Mouse (Mus musculus): ENCODE measurements around the gene Mindy4. TPM values are rescaled to one million over a fixed set of nuclear protein-coding genes. Genes with fewer than 3 reads are reported as not detected.

The Mindy4 gene
- polyA plus RNA-seq, 1 experiment: 4.9 TPM

GRCm38 (mm10) chr6:55344291-55345016, 141.3 kb downstream of the Mindy4 start:
- H3K27me3 ChIP-seq (ENCODE audit: control insufficient read depth, insufficient read depth, low read length): no peaks in the 10 kb centered on the region
- H3K4me3 ChIP-seq (replicated peaks; ENCODE audit: insufficient read depth, low read depth, low read length): no peak overlapping the region
- TF ChIP-seq CTCF (IDR thresholded peaks at IDR 0.05; ENCODE audit: borderline replicate concordance, insufficient read depth, low read depth, low read length): no peak
- TF ChIP-seq POLR2A (IDR thresholded peaks at IDR 0.05; ENCODE audit: borderline replicate concordance, insufficient read depth, low read length): no peak
- no peaks in the 10 kb centered on the region for H3K4me1 ChIP-seq (ENCODE audit: control insufficient read depth, insufficient read depth, low read length)
- no peak for DNase-seq
- H3K27ac ChIP-seq (ENCODE audit: insufficient read depth, low read length): no peak overlapping the region
- WGBS: 87% methylated on average over 9 of the region's 9 CpGs

DNA sequence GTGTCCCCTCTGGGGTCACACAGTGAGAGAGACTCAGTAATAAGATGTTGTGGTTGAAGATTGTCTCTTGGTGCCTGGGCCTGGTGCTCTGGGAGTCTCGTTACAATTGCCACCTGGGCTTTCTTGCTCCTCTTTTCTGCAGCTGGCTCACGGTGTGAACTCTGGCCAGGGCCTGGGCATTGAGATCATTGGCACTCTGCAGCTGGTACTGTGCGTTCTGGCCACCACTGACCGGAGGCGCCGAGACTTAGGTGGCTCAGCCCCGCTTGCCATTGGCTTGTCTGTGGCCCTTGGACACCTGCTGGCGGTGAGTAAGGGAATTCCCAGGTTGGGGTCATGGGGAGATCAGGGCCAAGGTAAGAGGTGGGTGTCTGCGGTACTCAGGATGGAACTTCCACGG, 142.1 kb downstream of the Mindy4 start:
- Histone ChIP-seq H3K4me3 (replicated peaks; ENCODE audit: insufficient read depth, low read depth, low read length) (no peak overlapping the region), H3K27ac (ENCODE audit: insufficient read depth, low read length) (no peak overlapping the region), H3K27me3 (ENCODE audit: control insufficient read depth, insufficient read depth, low read length) (no peaks in the 10 kb centered on the region), H3K4me1 (ENCODE audit: control insufficient read depth, insufficient read depth, low read length) (no peaks in the 10 kb centered on the region)
- WGBS: 88% methylated on average over 10 of the region's 10 CpGs
- TF ChIP-seq CTCF (IDR thresholded peaks at IDR 0.05; ENCODE audit: borderline replicate concordance, insufficient read depth, low read depth, low read length) (no peak), POLR2A (IDR thresholded peaks at IDR 0.05; ENCODE audit: borderline replicate concordance, insufficient read depth, low read length) (no peak)
- DNase-seq: no peak

- no peak for DNase-seq
- no peak overlapping the region for H3K27ac ChIP-seq (ENCODE audit: insufficient read depth, low read length)
- TF ChIP-seq POLR2A (IDR thresholded peaks at IDR 0.05; ENCODE audit: borderline replicate concordance, insufficient read depth, low read length) (no peak), CTCF (IDR thresholded peaks at IDR 0.05; ENCODE audit: borderline replicate concordance, insufficient read depth, low read depth, low read length) (no peak)
- H3K27me3 ChIP-seq (ENCODE audit: control insufficient read depth, insufficient read depth, low read length): no peaks in the 10 kb centered on the region
- H3K4me1 ChIP-seq (ENCODE audit: control insufficient read depth, insufficient read depth, low read length): no peaks in the 10 kb centered on the region
- WGBS: 91% methylated on average over 7 of the region's 7 CpGs
- no peak overlapping the region for H3K4me3 ChIP-seq (replicated peaks; ENCODE audit: insufficient read depth, low read depth, low read length)
Measured at GRCm38 (mm10) chr6:55346491-55346890, 143.3 kb downstream of the Mindy4 start.

GRCm38 (mm10) chr6:55347711-55348571, 144.8 kb downstream of the Mindy4 start:
- TF ChIP-seq CTCF (IDR thresholded peaks at IDR 0.05; ENCODE audit: borderline replicate concordance, insufficient read depth, low read depth, low read length) (no peak), POLR2A (IDR thresholded peaks at IDR 0.05; ENCODE audit: borderline replicate concordance, insufficient read depth, low read length) (no peak)
- no peak overlapping the region for H3K27ac ChIP-seq (ENCODE audit: insufficient read depth, low read length)
- no peaks in the 10 kb centered on the region for H3K4me1 ChIP-seq (ENCODE audit: control insufficient read depth, insufficient read depth, low read length)
- no peaks in the 10 kb centered on the region for H3K27me3 ChIP-seq (ENCODE audit: control insufficient read depth, insufficient read depth, low read length)
- DNase-seq: no peak
- WGBS: 89% methylated on average over 5 of the region's 5 CpGs
- H3K4me3 ChIP-seq (replicated peaks; ENCODE audit: insufficient read depth, low read depth, low read length): no peak overlapping the region

- no peak overlapping the region for H3K4me3 ChIP-seq (replicated peaks; ENCODE audit: insufficient read depth, low read depth, low read length)
- TF ChIP-seq CTCF (IDR thresholded peaks at IDR 0.05; ENCODE audit: borderline replicate concordance, insufficient read depth, low read depth, low read length): no peak
- no peak for TF ChIP-seq POLR2A (IDR thresholded peaks at IDR 0.05; ENCODE audit: borderline replicate concordance, insufficient read depth, low read length)
- WGBS: 95% methylated on average over 4 of the region's 4 CpGs
- H3K27ac ChIP-seq (ENCODE audit: insufficient read depth, low read length): no peak overlapping the region
- no peaks in the 10 kb centered on the region for H3K27me3 ChIP-seq (ENCODE audit: control insufficient read depth, insufficient read depth, low read length)
- H3K4me1 ChIP-seq (ENCODE audit: control insufficient read depth, insufficient read depth, low read length): no peaks in the 10 kb centered on the region
- DNase-seq: no peak
Measured at GRCm38 (mm10) chr6:55349231-55349630, 146.0 kb downstream of the Mindy4 start.

DNA sequence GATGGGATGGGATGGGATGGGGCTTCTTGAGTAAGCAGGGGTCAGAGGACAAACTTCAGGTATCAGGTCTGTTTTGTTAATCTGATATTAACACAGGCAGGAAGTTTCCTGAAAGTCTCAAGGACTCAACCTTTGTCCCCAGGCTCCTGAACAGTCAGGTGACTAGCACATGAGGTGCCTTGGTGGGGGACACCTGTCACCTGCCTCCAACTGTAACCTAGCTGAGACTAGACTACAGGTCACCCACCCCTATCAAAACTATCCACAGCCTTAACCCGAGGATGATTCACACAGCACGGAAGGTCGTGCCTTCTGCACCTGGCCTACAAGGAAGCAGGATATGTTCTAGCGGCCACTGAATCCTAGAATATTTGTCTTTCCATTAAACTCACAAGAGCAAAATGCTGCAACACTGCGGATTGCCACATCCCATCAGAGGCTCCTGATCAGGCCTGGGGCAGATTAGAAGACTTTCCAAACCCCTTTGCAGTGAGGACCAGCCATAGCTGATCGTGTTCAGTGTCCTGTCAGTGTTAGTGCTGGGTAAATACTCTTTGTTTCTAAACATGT, 147.3 kb downstream of the Mindy4 start:
- TF ChIP-seq CTCF (IDR thresholded peaks at IDR 0.05; ENCODE audit: borderline replicate concordance, insufficient read depth, low read depth, low read length): no peak
- H3K27me3 ChIP-seq (ENCODE audit: control insufficient read depth, insufficient read depth, low read length): no peaks in the 10 kb centered on the region
- H3K4me3 ChIP-seq (replicated peaks; ENCODE audit: insufficient read depth, low read depth, low read length): no peak overlapping the region
- DNase-seq: no peak
- H3K4me1 ChIP-seq (ENCODE audit: control insufficient read depth, insufficient read depth, low read length): no peaks in the 10 kb centered on the region
- no peak overlapping the region for H3K27ac ChIP-seq (ENCODE audit: insufficient read depth, low read length)
- WGBS: 94% methylated on average over 6 of the region's 6 CpGs

- DNase-seq: no peak
- Histone ChIP-seq H3K4me3 (replicated peaks; ENCODE audit: insufficient read depth, low read depth, low read length) (no peak overlapping the region), H3K27ac (ENCODE audit: insufficient read depth, low read length) (no peak overlapping the region), H3K4me1 (ENCODE audit: control insufficient read depth, insufficient read depth, low read length) (no peaks in the 10 kb centered on the region), H3K27me3 (ENCODE audit: control insufficient read depth, insufficient read depth, low read length) (no peaks in the 10 kb centered on the region)
- WGBS: 73% methylated on average over 7 of the region's 7 CpGs
- TF ChIP-seq CTCF (IDR thresholded peaks at IDR 0.05; ENCODE audit: borderline replicate concordance, insufficient read depth, low read depth, low read length): no peak
- TF ChIP-seq POLR2A (IDR thresholded peaks at IDR 0.05; ENCODE audit: borderline replicate concordance, insufficient read depth, low read length): no peak
Measured at GRCm38 (mm10) chr6:55351712-55352111, 148.5 kb downstream of the Mindy4 start.
